Mouse (Mus musculus): ENCODE measurements at regions not wholly inside any gene's neighbourhood (a gene's known extent, or its start where the extent isn't known, plus 50 kb on each side); places are given as distances from the start of the nearest gene placed in this dataset.
A peak's percentile ranks its signal among the peaks of the same experiment; 100 is the strongest.

GRCm38 (mm10) chr9:120769056-120769455 is 160.0 kb upstream of the Ctnnb1 start:
- no peak for DNase-seq

GRCm38 (mm10) chr9:120769679-120770078 is 159.3 kb upstream of the Ctnnb1 start:
- DNase-seq: no peak

DNA sequence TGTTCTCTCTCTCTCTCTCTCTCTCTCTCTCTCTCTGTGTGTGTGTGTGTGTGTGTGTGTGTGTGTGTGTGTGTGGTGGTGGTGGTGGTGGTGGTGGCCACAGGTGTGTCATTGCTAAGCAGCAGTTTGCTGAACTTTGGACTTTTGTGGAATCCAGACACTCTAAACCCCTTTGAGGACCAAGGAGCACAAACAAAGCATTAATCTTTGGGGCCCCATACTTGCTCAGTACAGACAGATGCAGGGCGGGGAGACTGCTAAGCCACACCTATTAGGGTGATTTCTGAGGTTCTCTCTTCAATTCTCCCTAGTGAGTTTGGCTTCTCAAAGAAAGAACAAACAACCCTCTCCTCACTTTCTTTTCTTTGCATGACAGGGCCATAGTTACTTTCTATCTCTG is 158.1 kb upstream of the Ctnnb1 start:
- no peak for DNase-seq

GRCm38 (mm10) chr9:120771896-120772530 is 157.0 kb upstream of the Ctnnb1 start:
- DNase-seq: no peak

DNA sequence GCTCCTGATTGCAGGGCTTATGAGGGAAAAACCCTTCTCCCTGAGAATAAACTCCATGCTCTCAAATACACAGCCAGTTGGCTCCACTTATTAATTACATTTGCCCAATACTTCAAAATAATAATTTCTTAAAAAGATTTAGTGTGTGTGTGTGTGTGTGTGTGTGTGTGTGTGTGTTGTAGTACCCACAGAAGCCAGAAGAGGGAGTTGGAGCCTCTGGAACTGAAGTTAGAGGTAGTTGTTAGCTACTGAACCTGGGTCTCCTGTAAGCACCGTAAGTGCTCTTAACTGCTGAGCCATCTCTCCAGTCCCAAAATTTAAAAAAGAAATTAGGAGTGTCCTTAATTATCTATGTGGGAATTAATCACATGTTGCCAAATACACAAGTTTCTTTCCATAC is 154.8 kb upstream of the Ctnnb1 start:
- peak; percentile 26 to 55 for DNase-seq

DNA sequence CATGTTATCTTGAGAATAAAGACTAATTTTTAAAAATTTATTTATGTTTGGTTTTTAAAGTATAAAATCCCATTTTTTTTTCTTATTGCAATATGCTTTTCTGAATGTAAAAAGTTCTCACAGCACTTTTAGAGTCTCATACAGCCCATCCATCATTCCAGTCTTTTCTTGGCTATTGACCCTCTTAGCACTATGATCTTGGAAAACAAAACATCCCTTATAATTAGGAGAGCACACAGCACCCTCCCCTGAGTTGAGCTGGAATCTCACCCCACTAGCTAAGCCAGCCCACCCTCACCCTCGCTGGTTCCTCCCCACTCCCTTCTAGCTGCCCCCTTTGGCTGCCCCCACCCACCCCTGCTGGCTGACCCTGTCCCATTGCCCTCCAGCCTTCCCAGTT is 154.2 kb upstream of the Ctnnb1 start:
- DNase-seq: no peak

- no peak for DNase-seq
These were observed 153.3 kb upstream of the Ctnnb1 start for GRCm38 (mm10) chr9:120775721-120776120.

DNA sequence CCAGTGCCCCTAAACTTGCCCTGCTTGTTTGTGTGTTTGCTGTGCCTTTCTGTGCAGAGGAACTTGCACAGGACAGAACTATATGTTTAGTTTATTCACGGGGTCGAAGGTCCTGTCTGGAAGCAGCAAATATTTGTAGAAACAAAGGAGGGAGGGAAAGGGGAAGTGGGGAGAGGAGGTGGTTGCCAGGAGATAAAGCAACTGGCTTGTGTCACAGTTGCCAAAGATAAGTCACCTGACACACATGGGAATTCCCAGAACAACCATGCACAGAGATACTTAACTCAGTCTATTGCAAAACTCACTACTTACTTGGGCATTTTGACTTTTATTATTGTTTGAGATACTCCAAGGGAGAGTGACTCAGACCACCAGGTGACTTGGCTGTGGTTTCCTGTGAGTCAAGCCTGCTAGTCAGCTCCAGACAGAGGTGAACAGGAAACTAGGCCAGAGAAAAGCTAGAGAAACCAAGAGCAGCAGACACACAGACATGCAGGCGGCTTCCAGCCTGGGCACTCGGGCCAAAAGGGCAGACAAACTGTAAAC is 152.5 kb upstream of the Ctnnb1 start:
- DNase-seq: no peak

GRCm38 (mm10) chr9:120777016-120777415 is 152.0 kb upstream of the Ctnnb1 start:
- no peak for DNase-seq

DNA sequence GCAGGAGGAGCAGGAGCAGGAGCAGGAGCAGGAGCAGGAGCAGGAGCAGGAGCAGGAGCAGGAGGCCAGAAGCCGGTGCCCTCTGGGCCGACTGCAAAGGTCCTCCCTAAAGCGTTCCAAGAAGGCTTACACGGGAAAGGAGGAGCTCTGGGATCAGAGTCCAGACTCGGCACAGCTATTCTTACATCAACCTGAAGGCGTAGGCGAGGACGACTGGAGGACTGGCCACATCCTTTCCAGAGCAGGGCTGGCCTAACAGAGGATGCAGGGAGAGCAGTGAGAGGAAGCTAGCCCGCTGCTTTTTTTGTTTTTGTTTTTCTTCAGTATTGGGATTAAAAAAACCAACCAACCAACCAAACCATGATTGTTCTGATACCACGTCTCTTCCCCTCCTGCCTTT is 151.5 kb upstream of the Ctnnb1 start:
- no peak for DNase-seq

DNA sequence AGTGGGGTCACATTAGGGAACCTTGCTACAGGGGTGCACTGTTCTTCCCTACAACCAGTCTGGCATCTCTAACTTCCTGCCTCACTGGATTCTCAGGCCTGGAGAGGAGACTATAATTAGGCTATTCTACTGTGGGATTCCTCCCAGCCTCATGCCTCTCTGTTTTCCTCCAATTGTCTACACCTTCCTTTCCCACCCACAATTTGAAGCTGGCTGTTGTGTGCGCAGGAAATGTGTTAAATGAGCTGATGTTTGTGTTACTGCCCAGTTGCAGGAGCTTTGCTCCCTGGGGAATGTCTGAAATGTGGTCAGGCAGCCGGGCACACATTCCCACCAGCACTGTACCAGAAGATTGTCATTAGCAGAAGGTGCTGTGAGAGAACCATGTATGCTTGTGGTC is 150.6 kb upstream of the Ctnnb1 start:
- DNase-seq: no peak

- DNase-seq: no peak
These were observed 134.8 kb upstream of the Ctnnb1 start for GRCm38 (mm10) chr9:120794210-120794609.

GRCm38 (mm10) chr9:120796111-120796880 is 132.7 kb upstream of the Ctnnb1 start:
- no peak for DNase-seq

- no peak for DNase-seq
These were observed 130.9 kb upstream of the Ctnnb1 start for GRCm38 (mm10) chr9:120797996-120798663.

- DNase-seq: no peak
These were observed 130.1 kb upstream of the Ctnnb1 start for GRCm38 (mm10) chr9:120798901-120799300.

GRCm38 (mm10) chr9:120802646-120803045 is 126.4 kb upstream of the Ctnnb1 start:
- no peak for DNase-seq

GRCm38 (mm10) chr9:120804760-120805294 is 124.2 kb upstream of the Ctnnb1 start:
- no peak for DNase-seq

- DNase-seq: peak in 1 of 2 experiments; percentile 37
These were observed 120.1 kb upstream of the Ctnnb1 start for GRCm38 (mm10) chr9:120808741-120809425.

DNA sequence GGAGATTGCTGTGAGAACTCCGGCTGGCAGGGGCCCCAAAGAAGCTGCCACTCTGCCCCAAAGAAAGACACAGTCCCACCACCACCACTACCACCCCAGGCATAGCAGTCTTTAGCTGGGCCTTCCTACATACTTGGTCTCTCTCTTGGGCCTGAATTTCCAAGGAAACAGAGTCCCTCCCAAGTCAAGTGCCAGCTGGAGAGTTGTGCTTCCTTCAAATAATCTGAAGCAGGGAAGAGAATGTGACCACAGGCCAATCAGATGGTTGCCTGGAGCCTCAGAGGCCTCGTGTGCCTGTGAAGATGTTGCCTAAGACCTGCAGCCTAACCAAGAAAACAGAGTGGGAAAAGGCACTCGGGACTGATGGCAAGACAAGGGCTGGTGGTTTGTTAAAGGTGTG is 117.5 kb upstream of the Ctnnb1 start:
- no peak for DNase-seq

- DNase-seq: no peak
These were observed 116.3 kb upstream of the Ctnnb1 start for GRCm38 (mm10) chr9:120812667-120813210.

GRCm38 (mm10) chr9:120814286-120814685 is 114.7 kb upstream of the Ctnnb1 start:
- peak; percentile 66 to 69 for DNase-seq

DNA sequence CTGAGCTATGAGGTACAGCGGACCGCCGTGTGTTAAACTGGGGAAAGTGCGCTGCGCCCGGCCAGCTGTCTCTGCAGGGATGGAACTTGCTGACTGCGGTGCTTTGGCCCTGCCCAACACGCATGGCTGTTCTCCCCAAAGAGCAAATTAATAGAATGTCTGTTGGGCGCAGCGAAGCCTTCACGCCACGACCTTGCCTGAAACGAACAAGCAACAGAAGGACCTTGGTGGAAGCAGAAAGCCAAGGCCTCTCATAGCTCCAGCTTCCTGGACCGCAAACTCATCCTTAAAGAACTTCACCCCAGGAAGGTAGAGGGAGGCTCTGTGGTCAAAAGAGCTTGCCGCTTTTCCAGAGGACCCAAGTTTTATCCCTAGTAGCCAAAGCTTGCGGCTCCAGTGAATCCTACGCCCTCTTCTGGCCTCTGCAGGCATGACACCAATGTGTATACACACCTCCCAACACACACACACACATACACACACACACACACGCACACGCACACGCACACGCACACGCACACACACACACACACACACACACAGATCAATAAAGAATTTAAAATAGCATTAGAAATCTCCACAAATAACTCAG is 110.2 kb upstream of the Ctnnb1 start:
- peak in 1 of 2 experiments; percentile 41 for DNase-seq

Data from cerebellum, postnatal 14 days (tissue).